Mouse (Mus musculus) intestine, embryonic 14.5 days (tissue): ENCODE data around the gene Nup210. TPM values are rescaled to one million over a fixed set of nuclear protein-coding genes. Genes with fewer than 3 reads are reported as not detected.
A peak's percentile ranks its signal among the peaks of the same experiment; 100 is the strongest.
"Not testable (repeated sequence)": the region's sequence is repeated elsewhere in the genome, so short reads cannot be mapped to it uniquely, and the experiment has no call there.

Source experiments
- ATAC-seq: fragments of 200-750 bp; cut with Nextera tagmentation; replicated peaks from 2 replicates; pipeline ENCODE4 v1.8.0; 2017; ENCODE audit warnings: low read depth, moderate number of reproducible peaks, moderate TSS enrichment, moderate library complexity; ENCODE audit not compliant: low FRiP score, low TSS enrichment
- DNase-seq: peaks from one replicate; pipeline ENCODE4 v3.0.0-alpha.2; 2018; ENCODE audit warnings: low spot score
- H3K27ac ChIP-seq: fragments of 300-500 bp; sonication (generic); 2 replicates; pipeline ENCODE4 v1.5.1; 2014; ENCODE audit warnings: low read depth, mild to moderate bottlenecking, control low read depth
- H3K27me3 ChIP-seq: fragments of 300-500 bp; sonication (generic); replicated peaks from 2 replicates; pipeline ENCODE4 v1.6.1; 2014; ENCODE audit warnings: low read length, control low read depth; ENCODE audit not compliant: control insufficient read depth, insufficient read depth
- H3K36me3 ChIP-seq: fragments of 300-500 bp; sonication (generic); 2 replicates; pipeline ENCODE4 v1.6.1; 2014; ENCODE audit warnings: low read length, control low read depth; ENCODE audit not compliant: control insufficient read depth, insufficient read depth
- H3K4me1 ChIP-seq: fragments of 300-500 bp; sonication (generic); replicated peaks from 2 replicates; pipeline ENCODE4 v1.6.1; 2014; ENCODE audit warnings: low read length, control low read depth, mixed read lengths; ENCODE audit not compliant: control insufficient read depth, insufficient read depth
- H3K4me2 ChIP-seq: fragments of 300-500 bp; sonication (generic); 2 replicates; pipeline ENCODE4 v1.6.1; 2014; ENCODE audit warnings: low read length
- H3K4me3 ChIP-seq: fragments of 300-500 bp; sonication (generic); 2 replicates; pipeline ENCODE4 v1.5.1; 2014; ENCODE audit warnings: low read depth, low read length, control low read depth, mixed read lengths
- H3K9ac ChIP-seq: fragments of 300-500 bp; sonication (generic); 2 replicates; pipeline ENCODE4 v1.6.1; 2014; ENCODE audit warnings: mild to moderate bottlenecking, low read length
- H3K9me3 ChIP-seq: fragments of 300-500 bp; sonication (generic); 2 replicates; pipeline ENCODE4 v1.6.1; 2016; ENCODE audit warnings: low read length, control low read depth; ENCODE audit not compliant: control insufficient read depth
- WGBS: fragments of 180-500 bp; shearing (Covaris S2); extraction: QIAGEN DNeasy Blood & Tissue Kit; methylation state at CpG from one replicate; pipeline ENCODE4 v1.1.7; 2014; 5-methylcytosine and 5-hydroxymethylcytosine counted together
- polyA plus RNA-seq: library from polyadenylated mRNA; unstranded; fragments of >200 nt; fragmentation: Nextera tagmentation; extraction: Ambion mirVana; gene quantifications from 2 replicates; pipeline ENCODE4 v1.2.1, GENCODE M21; 2014

The Nup210 gene
- polyA plus RNA-seq, 1 experiment from 2014 or later = 24.7 TPM

GRCm38 (mm10) chr6:91104765-91105399 is 11.7 kb downstream of the Nup210 start:
- no peaks in the 10 kb centered on the region for H3K9me3 ChIP-seq
- peaks cover 6% of the 10 kb centered on the region for H3K4me1 ChIP-seq
- H3K4me2 ChIP-seq = no peak overlapping the region
- H3K27ac ChIP-seq = no peak overlapping the region
- H3K36me3 ChIP-seq = no peaks in the 10 kb centered on the region
- no peak overlapping the region for H3K4me3 ChIP-seq
- H3K9ac ChIP-seq = no peak overlapping the region
- 43% methylated on average over 3 of the region's 3 CpGs for WGBS
- ATAC-seq (peak; percentile 54; the same call in 1 of the 2 replicates), DNase-seq (peak; percentile 56)
- no peaks in the 10 kb centered on the region for H3K27me3 ChIP-seq

GRCm38 (mm10) chr6:91103421-91103820 is 13.2 kb downstream of the Nup210 start:
- not testable (repeated sequence) for ATAC-seq, H3K4me1 ChIP-seq, H3K9me3 ChIP-seq, DNase-seq, H3K9ac ChIP-seq, H3K4me3 ChIP-seq, H3K27ac ChIP-seq, H3K36me3 ChIP-seq, H3K4me2 ChIP-seq, H3K27me3 ChIP-seq
- 87% methylated on average over 1 of the region's 1 CpGs for WGBS

- Histone ChIP-seq H3K4me3 (no peak overlapping the region), H3K27me3 (no peaks in the 10 kb centered on the region), H3K27ac (no peak overlapping the region), H3K4me2 (no peak overlapping the region), H3K9me3 (no peaks in the 10 kb centered on the region), H3K36me3 (no peaks in the 10 kb centered on the region), H3K4me1 (peaks cover 6% of the 10 kb centered on the region), H3K9ac (no peak overlapping the region)
- 71% methylated on average over 5 of the region's 5 CpGs for WGBS
- no peak for ATAC-seq
- no peak for DNase-seq
These were observed 16.0 kb downstream of the Nup210 start for GRCm38 (mm10) chr6:91100621-91101020.

- Histone ChIP-seq H3K9ac (no peak overlapping the region), H3K4me2 (no peak overlapping the region), H3K9me3 (no peaks in the 10 kb centered on the region), H3K36me3 (no peaks in the 10 kb centered on the region), H3K27ac (no peak overlapping the region), H3K4me3 (no peak overlapping the region), H3K4me1 (no peaks in the 10 kb centered on the region), H3K27me3 (no peaks in the 10 kb centered on the region)
- ATAC-seq (no peak), DNase-seq (no peak)
- 91% methylated on average over 3 of the region's 3 CpGs for WGBS
These were observed 18.8 kb downstream of the Nup210 start for GRCm38 (mm10) chr6:91097879-91098278.

- Histone ChIP-seq H3K4me2 (no peak overlapping the region), H3K4me1 (no peaks in the 10 kb centered on the region), H3K9me3 (no peaks in the 10 kb centered on the region), H3K27ac (no peak overlapping the region), H3K27me3 (no peaks in the 10 kb centered on the region), H3K9ac (no peak overlapping the region), H3K36me3 (no peaks in the 10 kb centered on the region), H3K4me3 (no peak overlapping the region)
- no peak for ATAC-seq
- 85% methylated on average over 2 of the region's 2 CpGs for WGBS
- DNase-seq = no peak
These were observed 21.5 kb downstream of the Nup210 start for GRCm38 (mm10) chr6:91095072-91095601.

GRCm38 (mm10) chr6:91092216-91092899 is 24.3 kb downstream of the Nup210 start:
- ATAC-seq (no peak), DNase-seq (no peak)
- no peaks in the 10 kb centered on the region for H3K36me3 ChIP-seq
- no peak overlapping the region for H3K9ac ChIP-seq
- H3K4me1 ChIP-seq = no peaks in the 10 kb centered on the region
- H3K4me2 ChIP-seq = no peak overlapping the region
- H3K4me3 ChIP-seq = no peak overlapping the region
- H3K27ac ChIP-seq = no peak overlapping the region
- 59% methylated on average over 10 of the region's 10 CpGs for WGBS
- H3K9me3 ChIP-seq = no peaks in the 10 kb centered on the region
- H3K27me3 ChIP-seq = no peaks in the 10 kb centered on the region

- DNase-seq = no peak
- WGBS = 79% methylated on average over 5 of the region's 5 CpGs
These were observed 31.3 kb downstream of the Nup210 start for GRCm38 (mm10) chr6:91085114-91085892.

GRCm38 (mm10) chr6:91080033-91080432 is 36.6 kb downstream of the Nup210 start:
- DNase-seq (no peak), ATAC-seq (no peak)
- Histone ChIP-seq H3K27ac (no peak overlapping the region), H3K4me3 (no peak overlapping the region), H3K9me3 (no peaks in the 10 kb centered on the region), H3K27me3 (no peaks in the 10 kb centered on the region), H3K36me3 (no peaks in the 10 kb centered on the region), H3K9ac (no peak overlapping the region), H3K4me2 (no peak overlapping the region), H3K4me1 (no peaks in the 10 kb centered on the region)
- 29% methylated on average over 1 of the region's 1 CpGs for WGBS

More at GRCm38 (mm10) chr6:91085114-91085892, 31.3 kb downstream of the Nup210 start:
- H3K9ac ChIP-seq = no peak overlapping the region
- H3K4me3 ChIP-seq = no peak overlapping the region
- no peaks in the 10 kb centered on the region for H3K9me3 ChIP-seq
- H3K4me2 ChIP-seq = no peak overlapping the region
- H3K4me1 ChIP-seq = no peaks in the 10 kb centered on the region
- no peaks in the 10 kb centered on the region for H3K36me3 ChIP-seq
- no peak for ATAC-seq
- H3K27ac ChIP-seq = no peak overlapping the region
- no peaks in the 10 kb centered on the region for H3K27me3 ChIP-seq
